Mouse (Mus musculus): ENCODE results near the gene Gm10518.

Gene Gm10518

GRCm38 (mm10) chr1:179833596-179833995 lies 30.4 kb downstream of the Gm10518 start:
- in situ Hi-C loops (cut with MboI, MseI) = no loop called here

GRCm38 (mm10) chr1:179835753-179836425 lies 32.7 kb downstream of the Gm10518 start:
- in situ Hi-C loops (cut with MboI, MseI) = no loop called here

- in situ Hi-C loops (cut with MboI, MseI) = no loop called here
These were observed 33.5 kb downstream of the Gm10518 start for GRCm38 (mm10) chr1:179836426-179837404.

GRCm38 (mm10) chr1:179842568-179842967 lies 39.4 kb downstream of the Gm10518 start:
- in situ Hi-C loops (cut with MboI, MseI) = no loop called here

DNA sequence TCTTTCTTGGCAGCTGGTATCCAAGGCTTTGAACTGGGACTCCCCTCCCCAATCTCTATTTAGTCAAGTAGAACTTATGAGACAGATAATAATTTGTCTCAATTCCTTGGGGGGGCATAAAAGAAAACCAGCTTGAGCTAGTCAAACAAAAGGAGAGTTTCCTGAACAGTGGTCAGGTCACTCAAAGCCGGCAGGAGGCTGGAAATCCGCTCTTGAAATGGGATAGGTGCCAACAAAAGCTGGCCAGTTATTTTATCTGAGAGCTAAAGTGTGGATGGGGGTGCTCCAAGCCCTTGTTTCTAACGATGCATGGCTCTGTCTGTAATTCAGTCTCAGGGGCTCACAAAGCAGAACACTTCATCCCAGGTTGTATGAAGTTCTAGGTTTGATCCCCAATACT lies 40.8 kb downstream of the Gm10518 start:
- in situ Hi-C loops (cut with MboI, MseI) = no loop called here

DNA sequence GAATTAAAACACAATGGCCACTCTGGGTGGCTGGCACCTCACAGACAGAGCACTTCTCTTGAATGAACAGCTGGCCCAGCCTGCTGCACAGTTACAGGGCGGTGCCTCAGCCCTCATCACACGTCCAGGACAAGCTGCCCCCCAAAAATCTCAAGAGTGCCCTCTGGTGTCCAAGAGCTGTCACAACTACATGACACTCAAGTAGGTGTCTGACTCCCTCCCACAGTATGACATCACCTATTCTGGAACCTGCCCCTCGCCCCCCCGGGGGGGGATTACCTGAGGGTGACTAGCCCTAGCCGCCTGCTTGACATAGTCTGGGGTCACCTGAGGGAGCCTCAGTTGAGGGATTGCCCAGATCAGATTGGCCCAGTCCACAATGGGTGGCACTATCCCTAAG lies 41.7 kb downstream of the Gm10518 start:
- in situ Hi-C loops (cut with MboI, MseI) = no loop called here

DNA sequence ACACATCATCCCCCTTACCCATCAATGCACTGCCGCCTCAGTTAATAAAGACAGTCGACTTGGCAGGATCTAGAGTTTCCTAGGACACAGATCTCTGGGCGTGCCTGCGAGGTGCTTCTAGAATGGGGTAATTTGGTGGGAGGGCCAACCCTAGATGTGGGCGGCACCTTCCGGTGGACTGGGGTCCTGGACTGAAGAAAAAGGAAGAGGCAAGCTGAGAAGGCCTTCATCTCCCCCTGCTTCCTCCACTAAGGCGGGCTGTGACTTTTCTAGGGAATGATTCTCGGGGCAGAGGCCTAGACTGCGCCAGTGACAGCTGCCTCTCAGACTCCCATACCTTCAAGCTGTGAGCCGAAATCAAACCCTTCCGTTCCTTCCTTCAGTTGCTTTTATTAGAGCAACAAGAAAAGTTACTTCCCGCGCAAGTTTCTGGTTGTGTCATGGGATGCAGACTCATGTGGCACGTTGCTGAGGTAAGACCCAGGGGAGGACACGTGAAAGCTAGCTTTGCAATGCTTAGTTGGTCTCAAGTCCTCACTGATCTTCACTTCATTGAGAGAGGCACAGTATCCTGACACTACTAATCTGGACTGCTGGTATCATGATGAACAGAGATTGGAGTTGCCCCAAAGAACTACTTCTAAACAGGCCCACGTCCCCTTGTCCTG lies 42.8 kb downstream of the Gm10518 start:
- in situ Hi-C loops (cut with MboI, MseI) = no loop called here

DNA sequence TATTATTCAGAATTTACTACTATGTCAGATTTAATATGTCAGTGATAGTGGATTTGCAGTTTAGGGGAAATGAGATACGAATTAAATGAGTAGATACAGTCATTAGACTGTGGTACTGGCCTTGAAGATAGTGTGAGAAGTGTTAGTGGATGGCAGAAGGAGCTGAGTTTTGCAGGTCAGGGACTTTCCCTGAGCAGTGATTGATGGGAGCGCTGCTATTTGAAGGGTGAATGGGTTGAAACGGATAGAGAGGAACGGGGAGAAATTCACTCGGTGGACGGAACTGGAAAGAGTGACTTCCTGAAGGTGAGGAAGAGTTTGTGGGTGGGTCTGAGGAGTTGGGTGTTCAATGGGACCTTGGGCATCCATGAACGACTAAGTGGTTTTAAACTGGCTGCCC lies 44.0 kb downstream of the Gm10518 start:
- in situ Hi-C loops (cut with MboI, MseI) = no loop called here

- in situ Hi-C loops (cut with MboI, MseI) = no loop called here
These were observed 44.7 kb downstream of the Gm10518 start for GRCm38 (mm10) chr1:179847759-179848389.

GRCm38 (mm10) chr1:179853421-179853820 lies 50.2 kb downstream of the Gm10518 start:
- in situ Hi-C loops (cut with MboI, MseI) = loop anchor here (10.0 kb wide), 1 partner anchor 281 kb away; no protein-coding TSS in a partner anchor
